Mouse (Mus musculus): ENCODE measurements at regions not wholly inside any gene's neighbourhood (a gene's known extent, or its start where the extent isn't known, plus 50 kb on each side); places are given as distances from the start of the nearest gene placed in this dataset.
A peak's percentile ranks its signal among the peaks of the same experiment; 100 is the strongest.

GRCm38 (mm10) chr14:71894811-71895210 is 596.8 kb downstream of the Gm9195 start:
- DNase-seq (ENCODE audit: low spot score in 2 of 2): no peak

GRCm38 (mm10) chr14:71893361-71893760 is 598.3 kb downstream of the Gm9195 start:
- no peak for DNase-seq (ENCODE audit: low spot score in 2 of 2)

- no peak for DNase-seq (ENCODE audit: low spot score in 2 of 2)
Measured at GRCm38 (mm10) chr14:71891667-71892066, 600.0 kb downstream of the Gm9195 start.

DNA sequence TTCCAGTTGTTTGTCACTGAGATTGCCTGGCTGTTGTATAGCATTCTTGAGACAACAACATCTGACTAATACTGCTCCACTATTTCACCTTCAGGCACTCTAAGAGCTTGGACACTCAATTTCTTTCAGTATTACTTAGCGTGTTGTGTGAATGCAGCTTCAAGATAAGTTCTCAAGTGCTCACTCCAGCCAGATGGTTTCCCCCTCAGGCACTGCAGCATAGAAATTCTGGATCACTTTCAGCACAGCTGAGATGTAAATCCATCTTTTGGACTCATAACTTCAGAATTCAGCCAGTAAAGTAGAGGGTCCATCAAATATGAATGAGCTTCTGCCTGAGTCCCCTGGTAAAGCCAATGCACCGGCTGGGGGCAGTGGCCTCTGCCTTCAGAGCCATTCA is 608.8 kb downstream of the Gm9195 start:
- no peak for DNase-seq (ENCODE audit: low spot score in 2 of 2)

DNA sequence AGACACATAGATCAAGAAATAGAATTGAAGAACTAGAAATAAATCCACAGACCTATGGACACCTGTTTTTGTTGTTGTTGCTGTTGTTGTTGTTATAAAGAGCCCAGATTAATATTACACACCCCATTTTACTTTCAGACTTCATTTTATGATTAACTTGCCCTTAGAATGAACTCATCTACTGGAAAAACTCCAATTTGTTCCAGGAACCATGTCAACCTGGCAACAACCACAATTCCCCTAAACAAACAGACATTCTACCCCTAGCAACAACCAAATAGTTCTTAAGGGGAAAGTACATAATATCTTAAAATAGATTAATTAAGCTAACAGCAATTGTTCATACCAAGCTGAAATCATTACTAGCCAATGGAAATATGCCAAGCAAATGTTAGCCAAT is 646.1 kb downstream of the Gm9195 start:
- no peak for DNase-seq (ENCODE audit: low spot score in 2 of 2)

DNA sequence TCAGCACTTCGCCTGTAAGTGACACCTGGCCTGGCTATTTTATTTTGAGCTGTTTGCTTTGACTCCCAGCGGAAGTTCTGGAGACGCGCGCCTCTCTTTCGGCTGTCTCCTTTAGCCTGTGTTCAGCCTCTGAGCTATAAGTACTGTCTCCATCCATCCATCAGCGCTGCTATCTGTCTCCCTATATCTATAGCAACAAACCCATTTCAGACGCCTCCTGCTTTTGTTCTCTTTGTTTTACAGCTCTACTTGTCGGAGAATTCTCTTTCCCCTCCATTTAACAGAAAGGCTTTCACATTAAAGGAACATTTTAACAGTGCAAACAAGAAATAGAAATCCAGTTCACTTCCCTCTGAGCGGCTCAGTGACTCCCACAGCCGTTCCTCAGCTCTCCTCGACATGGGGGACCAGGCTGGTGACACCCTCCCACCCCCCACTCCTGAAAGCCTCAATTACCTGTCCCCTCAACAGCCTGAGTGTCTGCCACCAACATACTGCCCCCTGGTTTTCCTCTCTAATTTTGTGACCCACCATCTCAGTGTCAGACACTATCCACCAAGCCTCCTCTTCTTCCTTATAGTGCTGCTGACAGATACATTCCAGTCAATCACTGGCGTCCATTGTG is 682.7 kb downstream of the Gm9195 start:
- no peak for DNase-seq (ENCODE audit: low spot score in 2 of 2)

DNA sequence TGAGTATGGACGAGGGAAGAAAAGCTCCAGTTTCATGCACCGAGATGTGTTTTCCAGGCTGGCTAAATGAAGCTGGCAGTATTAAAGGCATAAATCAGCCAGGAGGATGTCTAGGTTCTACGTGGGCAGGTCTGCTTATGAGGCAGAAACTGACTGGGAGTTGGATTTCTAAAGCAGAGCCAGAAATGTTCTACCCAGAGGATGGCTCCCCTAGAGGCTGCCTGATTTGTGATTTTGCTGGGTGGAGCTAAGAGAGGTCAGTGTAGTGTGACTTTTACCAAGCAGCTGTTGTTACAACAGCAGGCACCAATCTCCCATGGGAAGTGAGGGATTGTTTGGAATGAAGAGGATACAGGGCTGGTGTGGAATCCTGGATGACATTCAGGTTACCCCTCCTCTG is 686.0 kb downstream of the Gm9195 start:
- DNase-seq (ENCODE audit: low spot score in 2 of 2): no peak

DNA sequence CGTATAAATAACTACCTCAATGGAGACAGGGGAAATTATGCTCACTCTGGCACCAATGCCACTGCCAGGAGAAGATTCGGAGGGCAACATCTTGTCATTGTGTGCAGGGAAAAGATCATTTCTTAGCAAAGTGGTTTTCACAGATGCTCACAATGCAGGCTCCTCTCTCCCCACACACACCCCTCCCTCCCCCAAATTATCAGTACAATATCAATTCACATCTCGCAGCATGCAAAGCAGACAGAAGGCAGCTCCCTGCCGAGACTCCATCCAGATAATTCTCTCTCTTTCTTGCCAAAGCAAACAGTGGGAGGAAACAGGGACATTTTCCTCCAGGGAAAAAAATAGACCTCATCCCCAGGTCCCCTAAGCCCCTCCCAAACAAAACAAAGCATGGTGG is 691.8 kb downstream of the Gm9195 start:
- no peak for DNase-seq (ENCODE audit: low spot score in 2 of 2)

DNA sequence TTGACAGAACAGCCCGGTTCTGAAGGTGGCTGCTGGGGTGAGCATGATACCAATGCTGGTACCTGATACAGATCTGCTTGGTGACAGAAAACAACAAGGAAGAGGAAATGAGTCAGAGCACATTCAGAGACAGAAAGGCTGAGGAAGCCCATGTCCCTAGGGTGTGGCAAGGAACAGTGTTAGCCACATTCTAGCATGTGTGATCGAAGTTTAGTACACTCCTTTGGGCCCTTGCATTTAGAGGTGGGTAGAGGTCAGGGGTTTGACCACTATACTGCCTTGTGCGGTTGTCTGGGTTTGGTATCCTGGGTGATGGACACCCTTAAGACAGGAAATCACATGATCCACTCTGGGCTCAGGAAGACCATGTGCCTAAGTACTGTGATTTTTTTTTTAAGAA is 695.9 kb downstream of the Gm9195 start:
- peak; percentile 44 to 69 for DNase-seq (ENCODE audit: low spot score in 2 of 2)

GRCm38 (mm10) chr14:71776990-71777525 is 714.6 kb downstream of the Gm9195 start:
- DNase-seq (ENCODE audit: low spot score in 2 of 2): no peak

DNA sequence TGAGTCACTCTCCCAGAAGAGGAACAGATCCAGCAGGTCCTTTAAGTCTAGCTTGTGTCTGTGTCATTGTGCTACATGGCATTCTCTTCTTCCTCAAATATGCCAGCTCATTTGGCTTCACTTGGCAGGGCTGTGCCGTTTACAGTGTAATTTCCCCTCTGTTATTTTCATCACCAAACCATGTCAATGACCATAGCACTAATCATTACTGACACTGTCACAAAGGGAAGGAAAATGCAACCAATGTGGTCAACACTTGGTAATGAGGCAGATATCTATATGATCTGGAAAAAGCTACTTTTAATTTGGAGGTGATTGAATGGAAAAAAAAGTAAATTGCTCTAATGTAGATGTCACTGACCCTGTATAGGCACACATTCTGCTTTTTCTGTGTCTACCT is 724.8 kb downstream of the Gm9195 start:
- no peak for DNase-seq (ENCODE audit: low spot score in 2 of 2)

DNA sequence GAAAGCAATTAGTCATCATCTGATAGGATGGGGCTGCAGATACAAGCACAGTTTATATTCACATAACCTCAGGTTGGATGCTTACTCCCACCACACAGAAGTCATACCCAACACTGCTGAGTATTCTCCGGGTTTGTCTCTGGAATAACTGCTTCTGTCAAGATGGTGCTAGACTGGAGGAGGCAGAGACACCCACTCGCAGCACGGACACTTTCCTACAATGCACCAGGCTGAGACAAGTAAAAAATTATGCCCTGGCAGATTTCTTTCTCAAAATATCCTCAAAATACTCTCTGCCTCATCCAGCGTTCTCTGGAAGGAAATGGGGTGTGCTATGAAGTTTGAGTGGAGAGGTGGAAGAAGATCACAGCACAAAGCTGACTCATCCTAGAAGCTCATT is 763.1 kb downstream of the Gm9195 start:
- no peak for DNase-seq (ENCODE audit: low spot score in 2 of 2)

GRCm38 (mm10) chr14:71723526-71723925 is 768.1 kb downstream of the Gm9195 start:
- no peak for DNase-seq (ENCODE audit: low spot score in 2 of 2)

GRCm38 (mm10) chr14:71709528-71710289 is 781.9 kb downstream of the Gm9195 start:
- DNase-seq (ENCODE audit: low spot score in 2 of 2): no peak

GRCm38 (mm10) chr14:71692752-71693437 is 798.7 kb downstream of the Gm9195 start:
- no peak for DNase-seq (ENCODE audit: low spot score in 2 of 2)

DNA sequence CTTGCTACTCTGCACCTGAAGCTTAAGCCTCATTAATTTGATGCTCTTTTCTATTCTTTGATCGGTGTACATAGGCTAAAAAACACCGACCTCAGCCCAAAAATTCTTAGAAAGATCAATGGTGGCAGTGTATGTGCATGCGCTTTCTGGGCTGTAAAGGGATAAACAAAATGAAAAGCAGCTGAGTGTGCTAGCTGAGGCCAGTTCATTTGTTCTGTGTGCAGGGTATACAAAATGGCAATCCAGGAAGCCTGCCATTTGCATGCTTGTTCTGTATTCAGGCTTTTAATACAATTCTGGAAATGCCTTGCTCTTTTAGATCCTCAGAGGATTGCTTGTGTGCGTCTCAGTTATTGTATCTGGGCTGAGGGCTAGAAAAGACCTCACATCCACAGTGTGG is 817.1 kb downstream of the Gm9195 start:
- no peak for DNase-seq (ENCODE audit: low spot score in 2 of 2)

DNA sequence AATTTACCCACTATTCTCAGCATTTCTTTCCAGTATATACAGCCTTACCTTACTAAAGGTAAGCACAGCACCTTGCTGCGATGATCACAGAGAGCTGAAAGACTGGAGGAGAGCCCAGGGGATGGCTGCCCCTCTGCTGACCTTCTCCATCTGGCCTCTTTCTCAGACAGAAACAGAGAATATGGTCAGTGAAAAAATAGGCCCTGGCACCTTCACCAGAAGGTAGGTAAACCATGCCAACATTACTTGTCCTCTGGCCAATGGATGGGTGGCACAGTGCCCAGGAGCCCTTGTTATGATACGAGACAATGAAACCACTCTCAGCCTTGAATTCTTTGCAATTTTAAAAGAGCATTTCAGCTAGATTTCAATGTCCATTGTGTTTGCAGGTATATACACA is 817.8 kb downstream of the Gm9195 start:
- no peak for DNase-seq (ENCODE audit: low spot score in 2 of 2)

GRCm38 (mm10) chr14:71672481-71672880 is 819.2 kb downstream of the Gm9195 start:
- DNase-seq (ENCODE audit: low spot score in 2 of 2): no peak

- DNase-seq (ENCODE audit: low spot score in 2 of 2): no peak
Measured at GRCm38 (mm10) chr14:71671994-71672393, 819.6 kb downstream of the Gm9195 start.

DNA sequence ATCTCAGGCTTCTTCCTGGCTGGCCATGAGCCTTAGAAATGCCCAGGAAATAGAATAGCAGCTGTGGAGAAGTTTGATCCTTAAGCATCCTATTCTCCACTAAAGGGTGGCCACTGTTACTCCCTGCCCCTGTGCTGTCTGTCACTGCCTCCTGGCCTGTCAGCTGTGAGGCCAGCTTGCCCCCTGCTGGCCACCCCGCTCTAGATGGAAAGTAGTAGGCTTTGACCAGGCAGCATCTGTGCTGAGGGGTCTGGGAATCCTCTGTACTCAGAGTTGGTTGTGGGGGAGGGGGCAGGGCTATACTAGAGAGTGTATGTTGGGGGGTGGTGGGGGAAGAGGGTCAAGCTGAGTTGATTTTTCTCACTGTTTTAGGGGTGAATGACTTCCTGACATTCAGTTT is 821.2 kb downstream of the Gm9195 start:
- DNase-seq (ENCODE audit: low spot score in 2 of 2): peak in 1 of 2 experiments; percentile 7

DNA sequence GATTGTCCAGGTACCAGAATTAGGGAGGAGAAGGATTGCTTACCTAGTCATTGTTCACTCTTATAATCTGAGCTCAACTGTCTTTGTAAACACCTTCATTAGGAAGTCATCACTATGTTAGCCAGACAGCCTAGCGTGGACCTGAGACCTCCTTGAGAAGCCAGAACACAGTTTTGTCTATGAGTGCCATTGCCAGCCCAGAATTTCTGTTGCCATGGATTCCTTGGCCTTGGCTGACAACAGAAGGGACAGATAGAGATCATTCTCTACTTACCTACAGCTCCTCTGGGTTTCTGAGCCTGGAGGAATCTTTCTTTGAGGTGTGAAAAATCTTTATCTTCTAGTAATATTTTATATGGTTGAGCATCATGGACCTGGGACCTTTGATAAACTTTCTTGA is 825.0 kb downstream of the Gm9195 start:
- no peak for DNase-seq (ENCODE audit: low spot score in 2 of 2)

DNA sequence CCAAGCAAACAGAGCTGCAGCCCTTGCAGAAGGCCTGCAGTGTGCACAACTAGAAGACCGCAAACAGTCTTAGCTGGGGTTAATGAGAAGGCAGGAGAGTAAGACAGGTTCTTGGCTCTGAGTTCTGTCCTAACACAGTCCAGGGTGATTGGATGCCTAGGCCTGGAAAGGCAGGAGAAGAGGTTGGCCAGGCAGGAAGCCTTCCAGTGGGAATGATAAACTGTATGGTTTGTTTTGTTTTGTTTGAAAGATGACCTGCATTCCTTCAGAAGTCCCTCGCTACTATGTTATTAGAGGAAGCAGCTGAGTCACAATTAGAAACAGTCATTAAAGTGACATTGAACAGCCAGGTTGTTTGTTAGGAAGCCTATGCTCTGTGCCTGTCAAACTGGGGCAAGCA is 831.5 kb downstream of the Gm9195 start:
- no peak for DNase-seq (ENCODE audit: low spot score in 2 of 2)
